Mouse (Mus musculus): ENCODE measurements around the gene Synj1. TPM values are rescaled to one million over a fixed set of nuclear protein-coding genes. Genes with fewer than 3 reads are reported as not detected.
A peak's percentile ranks its signal among the peaks of the same experiment; 100 is the strongest.

Gene Synj1
- polyA plus RNA-seq, 1 experiment from 2014 or later: 15.6 TPM

GRCm38 (mm10) chr16:90924606-90925370, 86.3 kb downstream of the Synj1 start:
- no peak overlapping the region for H3K4me2 ChIP-seq (ENCODE audit: low read depth, low read length)
- no peaks in the 10 kb centered on the region for H3K27me3 ChIP-seq (replicated peaks; ENCODE audit: control insufficient read depth, insufficient read depth, low read length)
- H3K4me3 ChIP-seq (ENCODE audit: low read depth, low read length): no peak overlapping the region
- DNase-seq (ENCODE audit: low spot score) (no peak), ATAC-seq (ENCODE audit: low read depth) (no peak)
- 81% methylated on average over 13 of the region's 13 CpGs for WGBS
- H3K9me3 ChIP-seq (ENCODE audit: control insufficient read depth, low read length): no peaks in the 10 kb centered on the region
- H3K9ac ChIP-seq (ENCODE audit: low read depth, low read length): no peak overlapping the region
- peaks cover 10% of the 10 kb centered on the region for H3K36me3 ChIP-seq (ENCODE audit: control insufficient read depth, insufficient read depth, low read length)
- H3K27ac ChIP-seq (replicated peaks; ENCODE audit: low read depth, low read length): no peak overlapping the region
- H3K4me1 ChIP-seq (ENCODE audit: control insufficient read depth, insufficient read depth, low read length): no peaks in the 10 kb centered on the region

- Histone ChIP-seq H3K27me3 (replicated peaks; ENCODE audit: control insufficient read depth, insufficient read depth, low read length) (no peaks in the 10 kb centered on the region), H3K36me3 (ENCODE audit: control insufficient read depth, insufficient read depth, low read length) (peaks cover 7% of the 10 kb centered on the region; the same call in 1 of the 2 replicates), H3K9me3 (ENCODE audit: control insufficient read depth, low read length) (no peaks in the 10 kb centered on the region), H3K9ac (ENCODE audit: low read depth, low read length) (no peak overlapping the region), H3K4me3 (ENCODE audit: low read depth, low read length) (no peak overlapping the region), H3K4me1 (ENCODE audit: control insufficient read depth, insufficient read depth, low read length) (no peaks in the 10 kb centered on the region), H3K27ac (replicated peaks; ENCODE audit: low read depth, low read length) (no peak overlapping the region), H3K4me2 (ENCODE audit: low read depth, low read length) (no peak overlapping the region)
- ATAC-seq (ENCODE audit: low read depth) (no peak; the same call in 1 of the 2 replicates), DNase-seq (ENCODE audit: low spot score) (peak; percentile 24)
- 48% methylated on average over 10 of the region's 10 CpGs for WGBS
Observed at GRCm38 (mm10) chr16:90921471-90922159, 89.5 kb downstream of the Synj1 start.

- no peaks in the 10 kb centered on the region for H3K4me1 ChIP-seq (ENCODE audit: control insufficient read depth, insufficient read depth, low read length)
- DNase-seq (ENCODE audit: low spot score) (no peak), ATAC-seq (ENCODE audit: low read depth) (no peak)
- 62% methylated on average over 8 of the region's 8 CpGs for WGBS
- no peaks in the 10 kb centered on the region for H3K36me3 ChIP-seq (ENCODE audit: control insufficient read depth, insufficient read depth, low read length)
- H3K4me3 ChIP-seq (ENCODE audit: low read depth, low read length): no peak overlapping the region
- H3K4me2 ChIP-seq (ENCODE audit: low read depth, low read length): no peak overlapping the region
- no peaks in the 10 kb centered on the region for H3K9me3 ChIP-seq (ENCODE audit: control insufficient read depth, low read length)
- no peak overlapping the region for H3K9ac ChIP-seq (ENCODE audit: low read depth, low read length)
- no peaks in the 10 kb centered on the region for H3K27me3 ChIP-seq (replicated peaks; ENCODE audit: control insufficient read depth, insufficient read depth, low read length)
- no peak overlapping the region for H3K27ac ChIP-seq (replicated peaks; ENCODE audit: low read depth, low read length)
Observed at GRCm38 (mm10) chr16:90917156-90917555, 94.0 kb downstream of the Synj1 start.

- H3K4me3 ChIP-seq (ENCODE audit: low read depth, low read length): no peak overlapping the region
- peak; percentile 35 for DNase-seq (ENCODE audit: low spot score)
- no peak overlapping the region for H3K9ac ChIP-seq (ENCODE audit: low read depth, low read length)
- WGBS: 31% methylated on average over 12 of the region's 12 CpGs
- H3K9me3 ChIP-seq (ENCODE audit: control insufficient read depth, low read length): no peaks in the 10 kb centered on the region
- H3K36me3 ChIP-seq (ENCODE audit: control insufficient read depth, insufficient read depth, low read length): no peaks in the 10 kb centered on the region
- H3K27ac ChIP-seq (replicated peaks; ENCODE audit: low read depth, low read length): no peak overlapping the region
- no peaks in the 10 kb centered on the region for H3K27me3 ChIP-seq (replicated peaks; ENCODE audit: control insufficient read depth, insufficient read depth, low read length)
- no peak overlapping the region for H3K4me2 ChIP-seq (ENCODE audit: low read depth, low read length)
- 0 out of 2 replicates have a peak, but pooled peaks have one; percentile 6 for ATAC-seq (ENCODE audit: low read depth)
- no peaks in the 10 kb centered on the region for H3K4me1 ChIP-seq (ENCODE audit: control insufficient read depth, insufficient read depth, low read length)
Observed at GRCm38 (mm10) chr16:90916040-90916481, 95.0 kb downstream of the Synj1 start.

- H3K9ac ChIP-seq (ENCODE audit: low read depth, low read length): no peak overlapping the region
- WGBS: 91% methylated on average over 13 of the region's 13 CpGs
- H3K9me3 ChIP-seq (ENCODE audit: control insufficient read depth, low read length): no peaks in the 10 kb centered on the region
- H3K4me1 ChIP-seq (ENCODE audit: control insufficient read depth, insufficient read depth, low read length): no peaks in the 10 kb centered on the region
- no peaks in the 10 kb centered on the region for H3K27me3 ChIP-seq (replicated peaks; ENCODE audit: control insufficient read depth, insufficient read depth, low read length)
- no peak overlapping the region for H3K4me2 ChIP-seq (ENCODE audit: low read depth, low read length)
- H3K4me3 ChIP-seq (ENCODE audit: low read depth, low read length): no peak overlapping the region
- H3K27ac ChIP-seq (replicated peaks; ENCODE audit: low read depth, low read length): no peak overlapping the region
- DNase-seq (ENCODE audit: low spot score): no peak
- H3K36me3 ChIP-seq (ENCODE audit: control insufficient read depth, insufficient read depth, low read length): no peaks in the 10 kb centered on the region
- no peak for ATAC-seq (ENCODE audit: low read depth)
Observed at GRCm38 (mm10) chr16:90911766-90912165, 99.3 kb downstream of the Synj1 start.

GRCm38 (mm10) chr16:90910855-90911533, 100.1 kb downstream of the Synj1 start:
- no peak overlapping the region for H3K9ac ChIP-seq (ENCODE audit: low read depth, low read length)
- 79% methylated on average over 17 of the region's 17 CpGs for whole genome bisulfite sequencing

GRCm38 (mm10) chr16:90907250-90907649, 103.9 kb downstream of the Synj1 start:
- Histone ChIP-seq H3K36me3 (ENCODE audit: control insufficient read depth, insufficient read depth, low read length) (no peaks in the 10 kb centered on the region), H3K9me3 (ENCODE audit: control insufficient read depth, low read length) (no peaks in the 10 kb centered on the region), H3K27ac (replicated peaks; ENCODE audit: low read depth, low read length) (no peak overlapping the region), H3K4me2 (ENCODE audit: low read depth, low read length) (no peak overlapping the region), H3K27me3 (replicated peaks; ENCODE audit: control insufficient read depth, insufficient read depth, low read length) (no peaks in the 10 kb centered on the region), H3K4me3 (ENCODE audit: low read depth, low read length) (no peak overlapping the region), H3K9ac (ENCODE audit: low read depth, low read length) (no peak overlapping the region), H3K4me1 (ENCODE audit: control insufficient read depth, insufficient read depth, low read length) (peaks cover 4% of the 10 kb centered on the region)
- 66% methylated on average over 7 of the region's 7 CpGs for WGBS
- ATAC-seq (ENCODE audit: low read depth): no peak
- no peak for DNase-seq (ENCODE audit: low spot score)

More at GRCm38 (mm10) chr16:90910855-90911533, 100.1 kb downstream of the Synj1 start:
- Histone ChIP-seq H3K27ac (replicated peaks; ENCODE audit: low read depth, low read length) (no peak overlapping the region), H3K4me3 (ENCODE audit: low read depth, low read length) (no peak overlapping the region), H3K4me1 (ENCODE audit: control insufficient read depth, insufficient read depth, low read length) (no peaks in the 10 kb centered on the region), H3K9me3 (ENCODE audit: control insufficient read depth, low read length) (no peaks in the 10 kb centered on the region), H3K27me3 (replicated peaks; ENCODE audit: control insufficient read depth, insufficient read depth, low read length) (no peaks in the 10 kb centered on the region), H3K36me3 (ENCODE audit: control insufficient read depth, insufficient read depth, low read length) (no peaks in the 10 kb centered on the region), H3K4me2 (ENCODE audit: low read depth, low read length) (no peak overlapping the region)
- ATAC-seq (ENCODE audit: low read depth) (no peak), DNase-seq (ENCODE audit: low spot score) (no peak)

- Histone ChIP-seq H3K27ac (replicated peaks; ENCODE audit: low read depth, low read length) (no peak overlapping the region), H3K4me2 (ENCODE audit: low read depth, low read length) (no peak overlapping the region), H3K9me3 (ENCODE audit: control insufficient read depth, low read length) (no peaks in the 10 kb centered on the region), H3K9ac (ENCODE audit: low read depth, low read length) (no peak overlapping the region), H3K27me3 (replicated peaks; ENCODE audit: control insufficient read depth, insufficient read depth, low read length) (no peaks in the 10 kb centered on the region), H3K4me3 (ENCODE audit: low read depth, low read length) (no peak overlapping the region), H3K36me3 (ENCODE audit: control insufficient read depth, insufficient read depth, low read length) (no peaks in the 10 kb centered on the region), H3K4me1 (ENCODE audit: control insufficient read depth, insufficient read depth, low read length) (peaks cover 4% of the 10 kb centered on the region)
- DNase-seq (ENCODE audit: low spot score) (peak; percentile 56), ATAC-seq (ENCODE audit: low read depth) (peak; percentile 44)
- 21% methylated on average over 5 of the region's 5 CpGs for WGBS
Observed at GRCm38 (mm10) chr16:90903300-90903699, 107.8 kb downstream of the Synj1 start.
